Mouse (Mus musculus): ENCODE measurements around the gene 1700015G11Rik. TPM values are rescaled to one million over a fixed set of nuclear protein-coding genes. Genes with fewer than 3 reads are reported as not detected.

The 1700015G11Rik gene
- total RNA-seq (2015) (not detected in 2 replicates), total RNA-seq (2017) (not detected in 2 replicates)

- no peak for ATAC-seq (ENCODE audit: poor library complexity, severe bottlenecking)
These were observed at the start of gene 1700015G11Rik for GRCm38 (mm10) chr7:52015628-52016027. 1700015G11Rik (minus strand) TSS chr7:52015728.

DNA sequence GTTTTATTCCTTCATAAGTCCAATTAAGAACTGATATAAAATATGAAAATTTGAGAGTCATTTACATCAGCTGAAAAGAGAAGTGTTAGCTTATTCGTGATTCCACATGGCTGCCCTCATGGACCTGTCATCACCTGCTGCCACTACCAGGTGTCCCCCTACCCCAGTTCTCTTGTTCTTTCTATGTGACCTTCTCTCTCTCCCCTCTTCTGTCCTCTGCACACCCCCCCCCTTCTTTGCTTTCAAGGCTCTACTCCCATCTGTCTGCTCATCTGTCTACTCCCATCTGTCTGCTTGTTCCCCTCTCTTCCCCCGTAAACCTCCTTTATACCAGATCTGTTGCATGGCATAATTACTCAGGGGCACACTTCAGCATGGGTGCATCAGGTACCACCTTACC is 41.4 kb upstream of the 1700015G11Rik start:
- ATAC-seq (ENCODE audit: poor library complexity, severe bottlenecking), result no peak

- ATAC-seq (ENCODE audit: poor library complexity, severe bottlenecking), result no peak
These were observed 40.7 kb upstream of the 1700015G11Rik start for GRCm38 (mm10) chr7:52056274-52056673.

DNA sequence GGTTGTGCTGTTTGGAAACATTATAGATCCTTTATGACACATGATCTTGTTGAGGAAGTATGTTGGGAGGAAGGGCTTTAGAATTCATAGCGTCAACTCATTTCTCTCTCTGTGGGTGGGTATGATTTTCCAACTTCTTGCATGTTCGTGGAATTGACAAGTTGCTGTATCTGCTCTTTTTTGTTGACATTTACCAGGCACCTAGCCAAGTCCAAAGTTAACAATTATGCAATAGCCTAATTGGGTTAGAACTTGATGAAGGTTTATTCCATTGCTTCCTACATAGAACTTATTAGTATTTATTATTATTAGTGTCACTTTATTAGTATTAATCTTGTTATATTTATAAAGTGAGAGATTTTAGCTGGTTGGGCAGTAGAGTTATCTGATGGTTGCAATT is 40.3 kb upstream of the 1700015G11Rik start:
- no peak for ATAC-seq (ENCODE audit: poor library complexity, severe bottlenecking)

- ATAC-seq (ENCODE audit: poor library complexity, severe bottlenecking), result peak; percentile 72
These were observed 22.4 kb upstream of the 1700015G11Rik start for GRCm38 (mm10) chr7:52037600-52038582.

DNA sequence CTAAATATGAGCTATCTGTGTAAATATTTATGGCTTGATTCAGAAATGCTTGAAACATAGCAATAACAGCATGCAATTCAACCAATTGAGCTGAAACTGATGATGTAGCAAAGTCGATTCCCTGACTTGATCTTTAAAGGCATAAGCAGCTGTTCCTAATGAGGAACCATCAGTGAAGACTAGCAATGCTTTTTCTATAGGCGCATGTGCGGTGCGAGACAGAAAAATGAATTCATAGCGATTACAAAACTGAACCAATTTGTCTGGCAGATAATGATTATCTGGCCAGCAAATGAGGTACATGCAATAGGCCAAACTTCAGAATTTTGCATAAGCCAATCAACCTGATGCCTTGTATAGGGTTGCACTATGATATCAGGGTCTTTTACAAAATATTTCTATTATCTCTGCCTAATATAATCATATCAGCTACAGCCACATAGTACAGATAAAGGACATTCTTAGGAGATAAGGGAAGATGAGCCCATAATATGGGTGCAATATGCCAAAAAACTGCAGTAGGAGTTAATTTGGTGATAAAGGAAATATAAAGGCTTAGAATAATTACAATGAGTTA is 8.6 kb upstream of the 1700015G11Rik start:
- ATAC-seq (ENCODE audit: poor library complexity, severe bottlenecking), result no peak

DNA sequence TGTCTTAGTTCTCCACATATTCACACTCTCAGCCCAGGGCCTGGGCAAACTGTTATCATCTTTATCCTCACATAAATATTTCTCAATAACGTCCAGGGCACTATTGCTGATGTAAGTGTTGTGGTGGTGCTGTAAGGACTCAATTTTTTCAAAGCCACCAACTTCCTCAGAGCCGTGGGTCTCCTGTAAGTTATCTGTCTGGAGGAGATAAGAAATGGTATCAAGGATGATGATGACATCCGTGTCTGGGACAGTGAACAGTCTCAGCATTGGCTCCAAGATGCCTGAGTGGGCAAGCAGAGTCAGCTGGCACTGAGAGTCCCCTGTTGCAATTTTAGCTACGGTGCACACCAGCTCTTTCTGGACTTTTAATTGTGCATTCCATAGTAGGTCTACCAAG is 6.5 kb upstream of the 1700015G11Rik start:
- ATAC-seq (ENCODE audit: poor library complexity, severe bottlenecking), result peak; percentile 57

DNA sequence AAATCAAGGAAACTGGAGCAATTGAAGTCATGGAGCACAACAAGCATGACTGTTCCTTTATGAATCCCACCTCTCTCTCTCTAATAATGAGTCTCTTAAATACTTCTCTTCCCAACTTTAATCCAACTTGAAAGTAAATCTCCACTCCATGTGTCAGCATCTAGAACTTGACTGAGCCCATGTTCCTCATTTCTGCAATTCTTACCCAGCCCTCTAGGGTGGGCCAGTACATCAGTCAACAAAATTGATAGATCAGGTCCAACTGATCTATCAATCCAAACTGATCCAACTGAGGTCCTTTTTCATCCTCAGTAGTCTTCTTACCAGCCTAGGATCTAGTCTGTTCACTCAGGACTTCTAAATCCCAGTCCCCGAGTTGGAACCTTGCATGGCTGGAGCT is 348 bp downstream of the 1700015G11Rik start:
- ATAC-seq (ENCODE audit: poor library complexity, severe bottlenecking), result peak; percentile 56; the same call in 1 of the 2 replicates

DNA sequence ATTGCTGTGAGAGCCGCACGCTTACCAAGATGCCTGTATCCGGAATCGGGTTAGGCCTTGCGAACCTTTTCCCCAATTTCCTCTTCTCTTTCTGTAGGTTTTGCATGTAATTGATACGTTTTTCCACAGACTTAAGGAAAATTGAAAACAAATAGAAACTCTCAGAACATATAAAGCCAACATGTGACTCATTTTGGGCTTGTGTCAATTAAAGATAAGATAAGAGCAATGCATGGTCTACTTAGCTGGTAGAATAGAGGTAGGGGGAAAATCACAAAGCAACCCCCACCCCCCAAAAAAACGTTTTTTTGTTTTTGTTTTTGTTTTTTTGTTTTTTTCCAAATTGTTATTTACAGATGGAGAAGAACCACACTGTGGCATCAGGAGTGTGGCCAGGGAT is 2.1 kb downstream of the 1700015G11Rik start:
- ATAC-seq (ENCODE audit: poor library complexity, severe bottlenecking), result no peak

- ATAC-seq (ENCODE audit: poor library complexity, severe bottlenecking), result no peak
These were observed 8.4 kb downstream of the 1700015G11Rik start for GRCm38 (mm10) chr7:52007138-52007537.

DNA sequence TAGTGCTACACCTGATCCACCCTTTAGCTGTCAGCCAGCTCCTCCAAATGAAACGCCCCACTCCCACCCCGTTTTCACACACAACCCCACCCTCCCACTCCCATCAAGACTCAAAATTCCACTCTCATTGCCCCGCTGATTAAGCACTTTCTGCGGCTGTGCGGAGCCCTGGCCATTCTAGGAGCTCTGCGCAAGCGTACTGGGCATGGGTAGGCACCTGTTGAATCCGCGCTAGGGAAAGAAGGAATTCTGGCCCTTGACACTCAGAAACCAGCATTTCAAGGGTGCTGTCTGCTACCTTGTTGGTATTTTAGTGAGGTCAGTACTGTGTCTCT is 9.3 kb downstream of the 1700015G11Rik start:
- peak; percentile 13; the same call in 1 of the 2 replicates for ATAC-seq (ENCODE audit: poor library complexity, severe bottlenecking)

DNA sequence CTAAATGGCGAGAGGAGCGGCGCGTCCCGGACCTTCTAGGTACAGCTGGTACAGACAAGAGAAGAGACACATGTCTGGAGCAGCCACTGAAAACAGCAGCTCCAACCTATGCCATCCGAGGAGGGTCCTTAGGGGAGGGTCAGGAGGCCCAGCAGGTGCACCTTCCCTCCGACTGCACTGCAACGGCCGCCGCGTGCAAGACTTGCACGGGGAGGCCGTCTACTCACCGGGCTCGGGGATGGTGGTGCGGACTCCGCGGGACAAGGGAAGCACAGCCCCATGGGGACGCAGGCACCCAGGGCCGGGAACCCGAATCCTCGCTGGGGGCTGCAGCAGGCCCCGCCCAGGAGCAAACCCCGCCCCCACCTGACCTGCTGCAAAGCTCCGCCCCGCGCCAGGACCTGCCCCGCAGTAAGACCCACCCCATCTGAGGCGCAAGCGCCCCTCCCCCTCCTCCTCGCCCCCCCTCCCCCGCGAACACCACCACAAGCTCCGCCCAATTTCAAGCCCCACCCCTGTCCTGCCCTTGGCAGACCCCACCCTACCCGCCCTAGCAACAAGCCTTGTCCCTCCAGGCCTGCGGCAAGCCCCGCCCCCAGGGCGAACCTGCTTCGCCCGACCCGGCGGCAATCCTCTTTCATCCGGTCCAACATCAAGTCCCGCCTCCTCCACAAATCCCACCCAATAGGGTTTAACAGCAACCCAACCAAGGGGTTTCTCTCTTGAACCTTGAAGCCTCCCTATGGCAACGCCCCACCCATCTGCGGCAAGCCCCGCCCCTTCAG is 9.8 kb downstream of the 1700015G11Rik start, which contains the start of gene Svip:
TSS of gene Svip (minus strand) at position 508 of the 785 bp plus-strand sequence.
- peak; percentile 83 for ATAC-seq (ENCODE audit: poor library complexity, severe bottlenecking)

DNA sequence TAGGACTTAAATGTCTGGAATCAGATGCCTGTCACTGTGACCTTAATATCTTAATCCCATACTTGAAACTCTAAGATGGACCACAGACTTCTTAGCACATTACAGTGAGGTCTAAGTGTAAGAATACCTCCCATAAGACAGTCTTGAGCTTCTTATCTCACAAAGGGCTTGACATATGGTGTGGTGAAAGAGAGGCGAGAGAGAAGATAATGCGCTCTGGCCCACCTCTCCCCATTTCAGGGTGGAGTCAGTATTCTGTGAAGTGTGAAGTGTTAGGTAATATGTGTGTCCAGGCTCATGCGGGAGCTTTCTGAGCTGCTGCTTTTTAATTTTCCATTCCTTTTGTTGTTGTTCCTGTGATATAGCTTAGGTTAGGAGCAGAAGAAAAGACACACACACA is 24.5 kb downstream of the 1700015G11Rik start:
- peak; percentile 9; the same call in 1 of the 2 replicates for ATAC-seq (ENCODE audit: poor library complexity, severe bottlenecking)

- ATAC-seq (ENCODE audit: poor library complexity, severe bottlenecking), result peak; percentile 92
These were observed 28.6 kb downstream of the 1700015G11Rik start for GRCm38 (mm10) chr7:51986909-51987308.

GRCm38 (mm10) chr7:51985763-51986162 is 29.8 kb downstream of the 1700015G11Rik start:
- no peak for ATAC-seq (ENCODE audit: poor library complexity, severe bottlenecking)

DNA sequence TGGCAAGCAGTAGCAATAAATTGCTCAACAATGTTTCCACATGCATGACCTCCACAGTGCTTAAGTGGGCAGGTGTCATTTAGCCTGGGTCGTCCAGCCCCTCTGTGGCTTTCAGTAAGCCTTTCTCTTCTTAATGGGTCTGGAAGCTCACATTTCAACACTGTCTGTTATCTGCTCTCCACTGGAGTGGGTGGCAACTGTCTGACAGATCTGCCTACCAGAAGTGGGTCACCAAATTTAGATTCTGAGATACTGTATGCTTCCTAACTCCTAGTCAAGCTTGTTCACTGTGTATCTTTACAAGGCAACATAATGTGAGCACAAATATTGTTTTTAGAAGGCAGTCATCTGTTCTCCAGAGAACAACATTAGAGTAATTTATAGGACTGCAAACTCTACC is 33.2 kb downstream of the 1700015G11Rik start:
- 0 out of 2 replicates have a peak, but pooled peaks have one; percentile 6 for ATAC-seq (ENCODE audit: poor library complexity, severe bottlenecking)

DNA sequence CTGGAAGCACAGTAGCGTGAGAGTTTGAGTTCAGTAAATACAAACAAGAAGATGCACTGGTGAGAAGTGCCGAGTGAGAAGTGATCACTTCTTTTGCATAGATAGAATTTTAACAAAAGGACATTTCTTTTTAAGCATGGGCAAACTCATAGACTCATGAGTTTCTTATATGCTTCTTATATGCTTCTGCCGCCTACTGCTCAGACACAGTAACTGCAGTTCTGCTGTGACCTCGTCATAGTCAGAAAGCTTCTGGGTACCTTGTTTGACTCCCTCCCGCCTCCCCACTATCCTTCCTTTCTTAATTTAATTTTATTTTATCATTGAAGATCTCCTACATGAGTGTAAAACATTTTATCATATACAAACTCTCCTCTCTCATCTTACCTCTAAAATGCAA is 36.3 kb downstream of the 1700015G11Rik start:
- peak; percentile 80 for ATAC-seq (ENCODE audit: poor library complexity, severe bottlenecking)

DNA sequence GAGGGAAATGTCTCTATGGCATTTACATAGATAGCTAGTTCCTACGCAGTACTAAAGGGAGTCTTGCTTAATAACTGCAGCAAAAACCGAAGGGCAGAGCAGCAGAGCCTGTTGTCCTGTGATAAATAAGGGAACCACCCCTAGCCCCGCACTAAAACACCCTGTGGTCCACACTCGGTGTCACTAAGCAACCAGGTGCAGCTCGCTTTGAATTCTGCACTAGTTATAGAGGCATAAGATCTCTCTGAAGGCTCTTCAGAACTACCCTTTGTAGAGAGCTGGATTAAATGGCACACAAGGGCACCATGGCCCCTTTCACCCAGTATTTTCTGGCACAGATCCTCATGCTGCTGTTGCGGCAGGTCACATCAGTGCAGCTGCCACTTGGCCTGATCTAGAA is 40.3 kb downstream of the 1700015G11Rik start:
- ATAC-seq (ENCODE audit: poor library complexity, severe bottlenecking), result peak; percentile 39; the same call in 1 of the 2 replicates

- ATAC-seq (ENCODE audit: poor library complexity, severe bottlenecking), result no peak
These were observed 42.0 kb downstream of the 1700015G11Rik start for GRCm38 (mm10) chr7:51973526-51973925.

DNA sequence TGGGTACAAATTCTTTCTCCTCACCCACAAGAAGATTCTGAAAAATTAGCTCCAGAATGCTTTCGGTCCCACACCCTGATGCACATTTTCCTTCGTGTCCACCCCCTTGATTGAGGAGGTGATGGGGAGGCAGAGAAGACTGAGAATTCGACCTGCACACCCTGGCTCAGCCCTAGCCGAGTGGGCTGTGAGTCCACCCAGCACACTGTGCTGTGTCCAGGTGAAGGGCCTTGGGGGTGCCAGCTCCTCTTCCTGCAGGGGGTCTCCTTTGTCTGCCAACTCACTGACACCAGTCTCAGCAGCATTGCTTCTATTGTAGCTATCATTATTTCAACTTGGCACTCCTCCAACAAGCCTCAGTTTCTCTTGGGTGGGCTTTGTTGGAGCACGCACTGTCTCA is 42.4 kb downstream of the 1700015G11Rik start:
- no peak for ATAC-seq (ENCODE audit: poor library complexity, severe bottlenecking)

GRCm38 (mm10) chr7:51972252-51972855 is 43.2 kb downstream of the 1700015G11Rik start:
- peak; percentile 87 for ATAC-seq (ENCODE audit: poor library complexity, severe bottlenecking)

Data from megakaryocyte, adult 5-6 weeks (primary cell).